Mouse (Mus musculus): ENCODE data around the gene Ttc1.

GRCm38 (mm10) chr11:43723411-43723810, 24.4 kb downstream of the Ttc1 start:
- no peak for TF ChIP-seq POLR2A (IDR thresholded peaks at IDR 0.05; ENCODE audit: insufficient read depth, low read depth, low read length)
- no peak for TF ChIP-seq CTCF (IDR thresholded peaks at IDR 0.05; ENCODE audit: insufficient read depth, low read depth, low read length)
